In genomic region chr4:154885416-154885815, GRCm38 (mm10) we compare ENCODE assay signal across 22 mouse cellular contexts. TPM values are rescaled to one million over a fixed set of nuclear protein-coding genes. Genes with fewer than 3 reads are reported as not detected.
DNase-seq lines count a peak whose midpoint lies in the region; ATAC-seq and TF ChIP-seq lines count a peak whose summit lies in the region.
"Had no signal": no experiment of that assay in that cellular context is flagged by ENCODE, and none has a peak within 500 bp of the region (broad histone marks: within the 10 kb centered on the region; RNA-seq: fewer than 3 reads in every experiment).

No protein-coding gene starts in this region.

- DNase-seq in heart, adult 11 months: peak; percentile 89
- no peak for DNase-seq in liver, embryonic 13.5 days
- no peak for DNase-seq in liver, postnatal 0 days
- DNase-seq in retina, postnatal 1 day: peak; percentile 60
- no peak for DNase-seq in retina, embryonic 14.5 days (ENCODE audit: low spot score)
- DNase-seq: adrenal gland, adult 2 months; adrenal gland, postnatal 10 days; adrenal gland, postnatal 25 days; cerebellum, adult 11 months; cerebellum, adult 8-10 months; cerebellum, adult 9-11 months; cerebellum, postnatal 36 days; embryo, embryonic 11 days had no signal

- peaks cover 4% of the 10 kb centered on the region; the same call in 1 of the 2 replicates for H3K4me1 ChIP-seq in heart, embryonic 11.5 days (ENCODE audit: control insufficient read depth, insufficient read depth, low read length)
- peaks cover 31% of the 10 kb centered on the region for H3K4me1 ChIP-seq in liver, embryonic 13.5 days (replicated peaks)
- peaks cover 8% of the 10 kb centered on the region for H3K4me1 ChIP-seq in liver, postnatal 0 days (ENCODE audit: insufficient read depth)
- H3K4me1 ChIP-seq: embryonic facial prominence, embryonic 13.5 days had no signal

- no peak overlapping the region for H3K4me3 ChIP-seq in heart, embryonic 11.5 days (ENCODE audit: low read depth, low read length)
- H3K4me3 ChIP-seq in liver, embryonic 13.5 days (replicated peaks): no peak overlapping the region
- H3K4me3 ChIP-seq in liver, postnatal 0 days (ENCODE audit: low read depth, low read length): no peak overlapping the region
- H3K4me3 ChIP-seq: embryonic facial prominence, embryonic 13.5 days; embryonic facial prominence, embryonic 15.5 days; erythroblast, embryonic 14.5 days; forebrain, embryonic 10.5 days; forebrain, embryonic 12.5 days had no signal

- H3K9me3 ChIP-seq in heart, embryonic 11.5 days (replicated peaks; ENCODE audit: control insufficient read depth, low read length): no peaks in the 10 kb centered on the region
- no peaks in the 10 kb centered on the region for H3K9me3 ChIP-seq in liver, embryonic 13.5 days (replicated peaks)
- no peaks in the 10 kb centered on the region for H3K9me3 ChIP-seq in liver, postnatal 0 days (ENCODE audit: low read length)
- H3K9me3 ChIP-seq: embryonic facial prominence, embryonic 13.5 days; embryonic facial prominence, embryonic 15.5 days; forebrain, embryonic 10.5 days; forebrain, embryonic 12.5 days had no signal

- no peak for TF ChIP-seq EP300 in liver, postnatal 0 days (IDR thresholded peaks at IDR 0.05; ENCODE audit: low read depth)

- no peak overlapping the region for H3K9ac ChIP-seq in heart, embryonic 11.5 days (ENCODE audit: low read depth, low read length)
- 0 out of 2 replicates have a peak overlapping the region, but pooled peaks have one; percentile 12 for H3K9ac ChIP-seq in liver, embryonic 13.5 days
- H3K9ac ChIP-seq in liver, postnatal 0 days (replicated peaks): no peak overlapping the region
- H3K9ac ChIP-seq: embryonic facial prominence, embryonic 13.5 days; embryonic facial prominence, embryonic 15.5 days; forebrain, embryonic 12.5 days had no signal

- H3K27me3 ChIP-seq in heart, embryonic 11.5 days (ENCODE audit: control insufficient read depth, insufficient read depth, low read length): peaks cover 7% of the 10 kb centered on the region; the same call in 1 of the 2 replicates
- peaks cover 50% of the 10 kb centered on the region for H3K27me3 ChIP-seq in liver, embryonic 13.5 days
- no peaks in the 10 kb centered on the region for H3K27me3 ChIP-seq in liver, postnatal 0 days (ENCODE audit: insufficient read depth, low read length)

- no peak for TF ChIP-seq CTCF in liver, postnatal 0 days (IDR thresholded peaks at IDR 0.05; ENCODE audit: low read depth)

- 78% methylated on average over 11 of the region's 11 CpGs for WGBS in heart, embryonic 11.5 days (ENCODE audit: insufficient replicate concordance)
- WGBS in liver, embryonic 13.5 days (ENCODE audit: insufficient replicate concordance): 66% methylated on average over 11 of the region's 11 CpGs
- 74% methylated on average over 11 of the region's 11 CpGs for WGBS in liver, postnatal 0 days (ENCODE audit: insufficient replicate concordance)

- H3K27ac ChIP-seq in heart, embryonic 11.5 days (ENCODE audit: low read depth, low read length): no peak overlapping the region
- no peak overlapping the region for H3K27ac ChIP-seq in liver, embryonic 13.5 days
- no peak overlapping the region for H3K27ac ChIP-seq in liver, postnatal 0 days (ENCODE audit: low read depth)
- H3K27ac ChIP-seq: embryonic facial prominence, embryonic 13.5 days; embryonic facial prominence, embryonic 15.5 days; forebrain, embryonic 10.5 days; forebrain, embryonic 12.5 days had no signal

- ATAC-seq in heart, embryonic 11.5 days (replicated peaks; ENCODE audit: insufficient number of reproducible peaks, low FRiP score, low TSS enrichment): no peak
- ATAC-seq in liver, embryonic 13.5 days (ENCODE audit: low read depth): no peak
- no peak for ATAC-seq in liver, postnatal 0 days
- ATAC-seq: forebrain, embryonic 14.5 days; forebrain, embryonic 16.5 days had no signal

- H3K4me2 ChIP-seq in heart, embryonic 11.5 days: no peak overlapping the region
- H3K4me2 ChIP-seq in liver, embryonic 13.5 days: no peak overlapping the region
- H3K4me2 ChIP-seq in liver, postnatal 0 days (ENCODE audit: low read depth, low read length): no peak overlapping the region
- H3K4me2 ChIP-seq: embryonic facial prominence, embryonic 13.5 days; embryonic facial prominence, embryonic 15.5 days; forebrain, embryonic 12.5 days had no signal

- no peaks in the 10 kb centered on the region for H3K36me3 ChIP-seq in heart, embryonic 11.5 days (ENCODE audit: control insufficient read depth, insufficient read depth, low read length)
- no peaks in the 10 kb centered on the region for H3K36me3 ChIP-seq in liver, embryonic 13.5 days
- no peaks in the 10 kb centered on the region for H3K36me3 ChIP-seq in liver, postnatal 0 days (replicated peaks; ENCODE audit: insufficient read depth, low read length)
- H3K36me3 ChIP-seq: embryonic facial prominence, embryonic 13.5 days; embryonic facial prominence, embryonic 15.5 days; forebrain, embryonic 10.5 days; forebrain, embryonic 12.5 days had no signal

RNA-seq across cellular contexts. Expression of gene Fam213b, which starts 13.5 kb away (rescaled TPM):
- 26.4 and 29.6 TPM in 2 replicates for polyA plus RNA-seq in heart, embryonic 11.5 days (2014; fragmentation: Nextera tagmentation; extraction: Ambion mirVana)
- 9.0 and 9.2 TPM in 2 replicates for polyA plus RNA-seq in liver, embryonic 13.5 days (2015; fragmentation: Nextera tagmentation; extraction: Ambion mirVana)
- polyA plus RNA-seq in liver, postnatal 0 days (2015; fragmentation: Nextera tagmentation; extraction: Ambion mirVana): 5.9 and 6.5 TPM in 2 replicates

RNA-seq across cellular contexts. Expression of gene Mmel1, which starts 16.0 kb away (rescaled TPM):
- polyA plus RNA-seq in heart, embryonic 11.5 days (2014; fragmentation: Nextera tagmentation; extraction: Ambion mirVana): 0.23 and 0.82 TPM in 2 replicates
- 2.4 TPM in 2 replicates for polyA plus RNA-seq in liver, embryonic 13.5 days (2015; fragmentation: Nextera tagmentation; extraction: Ambion mirVana)
- polyA plus RNA-seq in liver, postnatal 0 days (2015; fragmentation: Nextera tagmentation; extraction: Ambion mirVana): 0.80 and 0.98 TPM in 2 replicates

RNA-seq across cellular contexts. Expression of gene Tnfrsf14, which starts 42.9 kb away (rescaled TPM):
- polyA plus RNA-seq in heart, embryonic 11.5 days (2014; fragmentation: Nextera tagmentation; extraction: Ambion mirVana): 3.0 and 4.4 TPM in 2 replicates
- polyA plus RNA-seq in liver, embryonic 13.5 days (2015; fragmentation: Nextera tagmentation; extraction: Ambion mirVana): 49.5 and 51.7 TPM in 2 replicates
- 17.2 and 20.0 TPM in 2 replicates for polyA plus RNA-seq in liver, postnatal 0 days (2015; fragmentation: Nextera tagmentation; extraction: Ambion mirVana)
- polyA plus RNA-seq: forebrain, embryonic 14.5 days had no signal

RNA-seq across cellular contexts. Expression of gene Ttc34, which starts 48.2 kb away (rescaled TPM):
- 0.35 and 0.52 TPM in 2 replicates for polyA plus RNA-seq in heart, embryonic 11.5 days (2014; fragmentation: Nextera tagmentation; extraction: Ambion mirVana)
- polyA plus RNA-seq in liver, embryonic 13.5 days (2015; fragmentation: Nextera tagmentation; extraction: Ambion mirVana): 0.03 TPM in 1 of 2 replicates, not detected in the other
- not detected in 2 replicates for polyA plus RNA-seq in liver, postnatal 0 days (2015; fragmentation: Nextera tagmentation; extraction: Ambion mirVana)
- polyA plus RNA-seq: C2C12; erythroblast, embryonic 14.5 days had no signal

Comparison
In these comparisons a context has a peak if more than half of its experiments do, and no peak if none do; other contexts are left out.
1. DNase-seq: peak in heart, adult 11 months (single experiment) and retina, postnatal 1 day (single experiment); none in liver, embryonic 13.5 days (single experiment), liver, postnatal 0 days (single experiment) and retina, embryonic 14.5 days (single experiment).